Mouse (Mus musculus) ES-CJ7 (cell line): ENCODE results near the gene Asic5.

Source experiments
- DNase-seq: peaks from one replicate; pipeline ENCODE4 v3.0.0; 2011; ENCODE audit warnings: low read depth, low spot score

Gene Asic5

DNA sequence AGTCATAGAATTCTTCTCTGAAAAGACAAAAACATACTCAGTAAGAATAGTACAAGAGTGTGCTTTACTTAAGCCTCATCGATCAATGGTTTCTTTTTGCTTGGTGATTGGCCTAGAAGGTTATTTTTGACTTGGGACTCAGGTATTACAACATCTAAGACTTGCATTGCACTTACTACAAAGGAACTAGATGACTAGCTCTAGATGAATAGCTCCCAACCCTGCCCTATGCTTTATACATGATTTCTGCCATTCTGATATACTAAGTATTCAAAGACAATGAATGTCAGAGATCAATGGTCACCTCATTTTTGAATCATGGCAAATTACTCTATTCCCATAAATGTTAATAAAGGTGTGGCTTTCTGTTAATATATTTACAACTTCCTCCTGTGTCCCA lies 24.9 kb downstream of the Asic5 start:
- no peak for DNase-seq

DNA sequence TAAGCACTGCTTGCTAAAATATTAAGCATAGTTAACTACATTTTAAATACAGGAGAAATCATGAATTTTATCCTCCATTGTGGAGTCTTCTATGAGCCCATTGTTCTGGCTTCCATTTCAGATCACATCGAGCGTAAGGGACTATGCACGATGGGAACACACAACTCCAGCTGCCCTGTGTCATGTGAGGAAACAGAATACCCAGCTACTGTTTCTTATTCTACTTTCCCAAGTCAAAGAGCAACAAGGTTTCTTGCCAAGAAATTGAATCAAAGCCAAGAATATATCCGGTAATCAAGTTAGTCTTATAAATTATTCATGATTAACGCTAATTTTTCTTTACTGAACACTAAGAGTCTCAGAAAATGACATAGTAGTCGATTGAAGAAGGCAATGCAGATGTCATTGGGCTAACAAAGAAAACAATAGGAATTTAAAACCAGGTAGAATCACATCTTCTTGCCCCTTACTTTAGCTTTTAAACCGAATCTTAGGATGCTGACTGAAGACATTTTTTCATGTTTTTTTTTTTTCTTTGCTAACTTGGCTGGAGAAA lies 32.1 kb downstream of the Asic5 start:
- DNase-seq: no peak

DNA sequence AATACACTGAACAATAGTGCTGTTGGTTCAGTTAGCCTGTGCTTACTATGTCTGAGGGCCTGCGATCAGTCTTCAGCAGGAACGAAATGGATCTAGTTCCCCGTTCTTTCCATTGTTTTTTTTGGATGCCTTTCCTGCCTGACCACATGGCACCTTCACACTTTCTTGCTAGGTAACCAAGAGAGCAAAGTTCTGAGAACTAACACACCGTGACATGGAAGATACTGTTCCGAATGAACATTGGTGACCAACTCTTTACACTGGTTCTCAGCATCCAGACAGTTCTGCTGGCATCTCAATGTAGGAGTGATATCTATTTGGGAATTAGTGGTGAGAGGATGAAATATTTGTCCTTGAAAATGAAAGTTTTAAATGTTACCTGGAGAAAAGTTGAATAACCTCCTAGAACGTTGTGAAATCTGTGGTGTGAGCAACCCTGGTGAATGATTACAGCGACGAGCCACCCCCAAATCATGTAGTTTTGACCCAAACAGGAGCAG lies 40.4 kb downstream of the Asic5 start:
- DNase-seq: no peak

DNA sequence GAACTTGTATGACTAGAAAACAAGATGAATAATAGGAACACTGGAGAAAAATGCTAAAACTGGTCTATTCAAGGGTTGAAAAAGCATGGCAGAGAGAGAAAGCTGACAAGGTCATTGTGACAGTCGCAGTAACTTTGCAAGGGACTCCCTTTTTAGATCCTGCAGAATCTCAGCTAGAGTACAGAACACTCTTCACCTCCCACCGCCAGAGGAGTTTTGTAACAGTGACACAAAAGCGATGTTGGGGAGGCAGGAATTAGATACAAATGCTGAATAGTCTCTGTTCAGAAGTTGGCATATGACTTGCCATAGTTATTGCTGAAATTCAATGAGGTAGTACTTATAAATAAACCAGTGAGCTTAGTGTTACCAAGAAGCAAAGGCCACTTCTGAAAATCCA lies 41.0 kb downstream of the Asic5 start:
- DNase-seq: no peak

DNA sequence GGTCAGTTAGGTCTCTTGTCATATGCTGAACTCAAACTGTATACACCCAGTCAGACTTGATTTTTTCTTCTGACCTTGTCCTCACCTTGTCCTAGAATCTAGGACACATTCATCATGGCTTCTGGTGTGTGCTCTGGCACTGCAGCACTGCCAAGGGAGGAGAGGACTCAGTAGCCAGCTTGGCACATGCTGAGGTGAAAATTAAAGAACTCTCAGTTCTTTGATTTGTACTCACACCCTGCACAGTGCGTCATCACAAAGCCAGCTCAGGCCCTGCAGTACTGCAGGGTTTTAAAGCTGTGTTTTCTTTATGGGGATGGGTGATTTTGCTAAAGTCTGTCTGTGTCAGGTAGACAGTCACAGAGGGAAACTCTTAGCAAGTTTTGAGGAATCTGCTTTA lies 45.2 kb downstream of the Asic5 start:
- no peak for DNase-seq

DNA sequence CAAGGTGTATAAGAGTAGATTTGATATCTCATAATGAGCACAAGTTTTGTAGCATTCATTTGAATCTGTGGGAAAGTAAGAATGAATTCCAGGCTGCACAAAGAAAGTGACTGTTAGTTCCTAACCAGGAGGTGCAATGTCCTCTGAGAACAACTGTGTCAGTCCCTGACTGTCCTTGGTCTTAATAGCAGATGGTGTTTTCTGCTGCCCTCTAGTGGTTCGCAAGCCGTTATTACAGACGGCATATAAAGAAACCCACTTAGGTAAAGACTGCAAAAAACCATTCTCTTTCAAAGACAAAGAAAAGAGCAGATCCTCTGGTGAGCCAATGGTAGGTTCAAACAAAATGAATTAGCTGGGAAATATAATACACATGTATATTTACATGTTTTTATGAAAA lies 47.1 kb downstream of the Asic5 start:
- DNase-seq: peak; percentile 69

DNA sequence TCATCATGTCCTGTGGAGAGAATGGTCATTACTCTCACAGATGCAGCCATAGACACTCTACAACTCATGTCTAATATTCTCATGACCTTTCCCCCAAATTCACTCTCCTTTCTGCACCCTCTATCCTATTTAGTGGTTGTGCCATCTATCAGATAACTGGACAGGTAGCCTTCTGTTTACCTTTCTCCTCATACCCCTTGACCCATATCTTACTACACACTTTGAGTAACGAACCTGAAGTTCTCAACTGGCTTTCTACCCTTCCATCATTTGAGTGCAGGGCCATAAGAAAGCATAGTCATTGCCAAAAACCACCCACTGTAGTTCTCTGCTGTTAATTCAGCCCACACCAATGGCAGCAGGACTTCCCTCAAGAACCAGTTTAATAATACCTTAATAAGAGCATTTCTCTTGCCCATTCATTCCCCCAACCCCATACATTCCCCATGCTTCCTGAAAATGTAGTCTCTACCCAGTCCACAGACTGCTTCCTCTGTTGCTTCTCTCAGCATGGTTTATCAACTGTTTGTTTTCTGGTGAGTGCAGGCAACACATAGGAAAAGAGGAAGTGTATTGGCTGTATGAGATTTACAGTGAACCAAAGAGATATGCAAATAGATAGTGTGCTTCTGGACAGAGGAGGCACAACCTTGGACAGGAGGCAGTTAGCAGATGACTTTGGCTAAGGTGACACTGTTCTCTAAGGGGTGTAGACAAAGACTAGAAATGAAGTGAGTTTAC lies 48.1 kb downstream of the Asic5 start:
- DNase-seq: no peak

DNA sequence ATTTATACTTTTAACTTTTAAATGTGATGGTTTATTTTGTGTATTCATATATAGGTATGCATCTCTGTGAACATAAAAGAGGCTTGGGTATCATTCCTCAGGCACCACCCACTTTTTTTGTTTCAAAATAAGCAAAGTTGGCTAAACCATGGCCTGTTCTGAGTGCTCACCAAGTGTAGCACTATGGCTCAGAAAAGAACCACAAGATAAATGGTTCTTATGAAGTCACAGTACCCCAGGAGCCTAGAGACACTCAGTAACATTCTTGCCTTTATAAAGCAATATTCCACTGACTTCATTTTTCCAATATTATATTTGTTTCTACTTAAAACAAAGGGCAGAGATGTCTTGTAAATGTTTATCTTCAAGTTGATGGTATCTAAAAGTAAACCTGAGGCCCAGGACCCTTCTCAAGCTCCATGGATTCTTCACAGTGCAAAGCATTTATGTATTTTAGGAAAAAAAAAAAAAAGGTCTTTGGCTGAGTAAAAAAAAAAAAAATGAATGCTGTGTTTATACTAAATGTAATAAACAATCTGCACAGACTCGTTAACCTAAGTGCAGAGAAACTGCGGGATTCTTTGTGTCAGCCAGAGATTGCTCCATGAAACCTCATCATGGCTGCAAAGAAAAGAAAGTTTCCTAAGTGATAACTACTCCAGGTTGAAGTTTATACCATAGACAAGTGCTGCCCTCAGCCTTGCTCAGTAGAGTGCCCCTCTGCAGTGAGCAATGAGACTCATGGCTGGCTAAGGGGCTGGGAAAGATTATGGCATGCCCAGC lies 54.4 kb downstream of the Asic5 start:
- no peak for DNase-seq

DNA sequence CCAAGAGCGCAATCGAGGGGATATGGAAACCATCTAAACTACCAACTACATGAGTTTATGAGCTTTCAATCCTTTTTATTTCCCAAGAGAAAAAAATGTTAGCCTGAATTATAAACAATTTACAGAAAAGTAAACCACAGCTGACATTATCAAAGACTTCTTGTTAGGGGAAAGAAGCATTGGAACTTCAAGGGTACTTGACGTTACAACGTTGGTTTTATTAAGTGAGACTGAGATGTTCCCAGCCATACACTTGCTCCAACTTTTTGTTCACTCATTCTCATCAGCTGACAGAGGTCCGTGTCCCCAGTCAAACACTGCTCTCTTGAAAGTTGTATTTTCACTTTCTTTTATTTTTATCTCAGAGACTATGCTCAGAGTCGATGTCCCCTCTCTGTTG lies 61.6 kb downstream of the Asic5 start:
- DNase-seq: no peak

DNA sequence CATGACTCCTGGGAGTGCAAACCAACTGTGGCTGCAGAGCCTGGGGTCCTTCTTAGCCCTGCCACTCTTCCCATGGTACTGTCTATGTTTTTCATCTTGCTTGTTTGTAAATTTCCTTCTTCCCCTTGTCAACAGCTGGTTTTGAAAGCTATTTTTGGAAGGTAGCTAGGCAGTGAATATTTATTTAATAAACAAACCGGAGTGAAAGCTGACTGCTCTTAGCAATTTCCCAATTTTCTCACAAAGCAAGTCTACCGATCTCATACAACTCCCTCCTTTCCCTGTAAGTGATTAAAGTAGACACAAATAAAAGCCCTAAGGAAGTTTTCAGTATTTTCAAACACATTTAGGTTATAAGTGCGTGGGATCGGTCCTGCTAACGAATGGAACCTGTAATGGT lies 62.8 kb downstream of the Asic5 start:
- DNase-seq: no peak

DNA sequence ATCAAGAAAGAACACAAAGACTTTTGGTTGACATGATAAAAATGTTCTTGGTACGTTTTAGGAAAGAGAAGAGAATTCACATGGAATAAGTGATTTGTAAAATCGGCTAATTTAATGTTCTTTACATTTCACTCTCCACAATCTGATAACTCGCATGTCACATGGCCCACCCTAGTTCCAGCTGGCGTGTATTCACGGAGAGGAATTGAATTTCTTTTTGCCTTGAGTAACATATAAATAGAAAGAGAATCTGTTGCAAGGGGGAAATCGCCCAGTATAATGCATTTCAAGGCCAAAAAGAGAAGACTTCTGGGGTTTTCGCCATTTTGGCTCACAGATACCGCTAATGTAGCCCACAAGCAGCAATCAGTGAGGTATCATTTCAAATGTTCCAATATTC lies 64.0 kb downstream of the Asic5 start:
- no peak for DNase-seq

DNA sequence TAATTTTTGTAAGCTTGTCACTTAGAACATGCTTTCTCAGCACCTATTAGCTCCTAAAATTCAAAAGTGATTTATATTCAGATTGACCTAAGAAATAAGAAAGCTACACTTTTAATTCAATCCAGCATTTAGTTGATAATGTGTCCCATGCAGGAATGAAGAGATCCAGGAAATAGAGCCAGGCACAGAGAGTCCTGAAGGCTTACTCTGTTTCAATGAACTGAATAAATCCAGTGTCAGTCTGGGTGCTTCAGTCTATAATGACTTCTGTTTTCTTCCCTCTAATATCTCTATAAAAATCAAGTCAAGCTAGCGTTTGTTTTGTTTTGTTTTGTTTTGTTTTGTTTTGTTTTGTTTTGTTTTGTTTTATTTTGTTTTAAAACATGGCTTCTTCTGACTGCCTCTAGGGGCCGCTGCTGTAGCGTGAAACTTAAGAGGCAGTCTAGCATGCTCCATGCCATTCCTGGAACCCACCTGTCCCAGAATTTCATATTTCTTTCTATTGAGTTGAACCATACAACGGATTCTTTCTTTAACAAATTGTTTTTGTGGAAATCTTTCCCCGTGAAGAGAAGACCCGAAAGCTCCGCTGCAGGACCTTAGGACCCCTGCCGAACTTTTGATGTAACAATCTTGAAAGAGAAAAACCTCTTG lies 65.1 kb downstream of the Asic5 start:
- peak; percentile 39 for DNase-seq

DNA sequence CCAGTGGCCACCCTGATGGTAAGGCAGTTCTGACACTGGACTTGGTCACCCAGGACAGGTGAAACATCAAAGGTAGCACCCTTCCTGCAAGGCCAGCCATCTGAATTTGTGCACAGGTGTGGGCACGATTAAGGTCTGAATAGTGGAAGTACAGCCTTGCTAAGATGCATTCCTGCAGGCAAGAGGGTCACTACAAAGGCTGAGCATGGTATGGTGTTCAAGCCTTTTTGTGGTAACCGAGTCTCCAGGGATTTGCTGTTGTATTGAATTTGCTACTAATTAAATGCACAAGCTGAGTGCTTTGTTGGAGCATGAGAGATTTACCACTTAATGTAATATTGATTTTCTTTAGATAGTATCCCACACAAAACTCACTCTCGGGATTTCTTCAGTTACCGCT lies 66.0 kb downstream of the Asic5 start:
- no peak for DNase-seq

DNA sequence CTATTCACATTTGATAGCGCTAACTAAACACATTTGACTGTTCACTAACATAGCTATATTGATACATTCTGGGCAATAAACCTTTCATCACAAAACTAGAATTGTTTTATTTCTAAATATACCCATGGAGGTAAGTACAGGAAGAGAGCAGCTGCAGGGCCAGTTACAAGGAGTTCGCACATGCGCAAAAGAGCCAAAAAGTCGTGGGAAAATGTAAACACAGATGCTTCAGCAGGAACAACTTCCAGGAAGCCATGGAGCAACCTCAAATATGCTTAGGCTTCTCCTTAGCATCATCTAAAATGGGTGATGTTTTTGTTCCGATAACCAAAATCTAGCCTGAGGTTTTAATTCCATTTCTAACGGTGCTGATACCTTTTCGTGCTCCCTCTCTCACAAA lies 66.6 kb downstream of the Asic5 start:
- DNase-seq: no peak

DNA sequence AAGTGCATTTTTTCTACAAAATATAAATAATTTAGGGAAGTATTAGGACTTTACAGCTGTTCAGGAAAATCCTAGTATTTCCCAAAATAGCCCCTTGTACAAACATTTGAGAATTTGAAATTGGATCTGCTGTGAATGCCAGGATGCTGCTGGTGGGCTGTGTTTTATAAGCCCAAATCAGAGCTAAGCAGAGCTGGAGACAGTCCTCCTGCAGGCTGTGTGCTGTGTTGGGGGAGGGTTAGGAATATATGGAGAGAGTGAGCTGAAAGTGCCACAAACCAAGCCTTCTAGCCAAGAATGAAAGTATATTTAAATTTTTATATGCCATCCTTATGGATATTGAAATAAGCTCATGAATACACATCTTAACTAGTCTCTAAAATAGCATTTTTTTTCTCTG lies 69.4 kb downstream of the Asic5 start:
- DNase-seq: no peak

DNA sequence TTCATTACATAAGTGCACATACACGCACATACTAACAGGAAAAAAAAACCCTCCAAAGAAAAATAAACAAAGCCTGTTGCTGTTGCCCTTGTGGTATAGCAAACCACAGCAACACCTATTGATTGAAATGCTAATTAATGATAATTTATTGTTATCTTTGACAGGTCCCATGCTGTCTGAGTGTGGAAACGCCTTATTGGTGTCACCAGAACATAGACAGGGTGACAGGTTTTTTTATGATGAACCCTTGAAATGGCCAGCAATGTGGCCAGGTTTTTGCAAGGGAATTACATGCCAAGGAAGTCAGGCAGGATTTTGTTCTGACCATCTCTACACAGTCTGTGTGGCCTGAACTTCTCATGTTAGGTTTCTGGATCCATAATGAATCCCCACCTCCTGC lies 69.9 kb downstream of the Asic5 start:
- no peak for DNase-seq

DNA sequence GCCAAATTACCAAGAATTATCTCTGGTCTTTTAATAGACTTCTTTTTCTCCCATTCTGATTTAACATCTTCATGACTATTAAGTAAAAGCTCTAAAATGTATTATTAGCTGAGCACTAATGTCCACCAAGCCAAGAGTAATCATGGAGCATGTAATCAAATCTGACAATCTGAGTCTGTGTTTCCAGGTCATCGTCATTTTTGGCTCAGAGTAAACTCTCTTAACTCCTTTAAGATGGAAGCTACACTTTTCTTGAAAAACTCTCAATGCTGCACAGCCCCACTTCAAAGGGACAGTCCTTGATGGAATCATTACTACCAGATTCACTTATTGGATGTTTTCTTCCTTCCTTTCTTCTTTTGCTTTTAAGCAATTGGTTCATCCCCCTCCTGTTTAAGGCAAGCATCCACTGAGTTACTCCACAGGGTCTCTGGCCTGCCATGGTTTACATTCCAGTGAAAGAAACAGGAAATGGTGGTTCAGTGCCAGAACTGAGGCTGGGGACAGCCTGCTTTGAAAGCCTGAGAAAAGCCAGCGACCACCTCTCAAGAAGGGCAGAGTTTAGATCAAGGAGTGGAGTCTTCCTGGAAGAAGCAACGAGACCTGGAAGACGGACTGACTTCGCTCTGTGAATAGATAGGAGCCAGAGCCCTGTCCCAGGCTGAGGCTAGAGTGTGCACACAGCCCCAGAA lies 72.3 kb downstream of the Asic5 start:
- DNase-seq: no peak

DNA sequence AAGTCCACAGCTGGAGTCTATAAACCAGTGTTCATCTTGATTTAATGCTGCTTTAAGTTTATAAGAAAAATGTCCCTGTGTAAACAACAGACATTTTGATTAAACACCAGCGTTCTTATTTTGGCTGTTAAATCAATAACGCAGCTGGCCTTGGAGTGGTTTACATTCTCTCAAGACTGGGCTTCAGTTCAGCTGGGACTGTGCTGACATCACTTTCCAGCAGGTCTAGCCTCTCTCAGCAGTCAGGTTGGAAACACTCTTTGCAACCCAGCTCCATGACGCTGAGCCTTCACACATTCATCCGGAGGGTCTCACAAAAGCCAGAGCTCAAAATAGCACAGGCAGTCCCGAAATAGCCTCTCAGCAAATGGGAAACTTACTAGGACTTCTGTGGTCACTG lies 75.1 kb downstream of the Asic5 start:
- DNase-seq: no peak

DNA sequence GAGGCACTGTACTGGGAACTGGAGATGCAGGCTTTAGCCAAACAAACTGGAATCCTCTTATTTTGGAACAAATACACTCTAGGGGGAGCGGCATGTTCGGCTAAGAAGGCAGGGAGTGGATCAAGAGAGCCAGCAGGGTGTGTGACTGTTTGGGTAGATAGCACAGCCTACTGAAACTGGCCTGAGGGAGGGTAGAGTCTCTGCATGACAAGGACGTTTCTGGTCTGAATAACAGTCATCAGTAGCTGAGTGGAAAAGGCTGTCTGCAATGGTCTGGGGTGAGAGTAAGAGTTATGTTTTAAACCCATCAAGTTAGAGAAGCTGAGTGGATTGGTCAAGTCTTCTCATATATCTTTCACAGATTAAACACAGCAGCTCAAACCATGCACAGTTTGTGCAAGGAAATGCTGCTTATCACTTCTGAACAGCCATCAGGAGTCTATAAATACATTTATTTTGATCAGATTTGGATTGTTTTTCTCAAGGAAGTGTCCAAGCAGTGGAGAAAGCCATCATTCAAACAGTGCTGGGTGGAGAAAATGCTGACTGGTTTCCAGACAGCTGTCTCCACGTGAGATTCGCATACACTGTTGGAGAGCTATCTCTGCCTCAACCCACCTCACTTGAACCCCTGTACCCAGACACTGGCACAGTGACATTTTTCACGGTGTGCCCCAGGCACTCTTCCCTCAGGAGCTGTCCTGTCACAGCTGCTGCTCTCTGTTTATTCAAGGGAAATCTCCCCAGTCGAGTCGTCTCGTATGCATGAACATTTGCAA lies 79.5 kb downstream of the Asic5 start:
- DNase-seq: peak; percentile 9

DNA sequence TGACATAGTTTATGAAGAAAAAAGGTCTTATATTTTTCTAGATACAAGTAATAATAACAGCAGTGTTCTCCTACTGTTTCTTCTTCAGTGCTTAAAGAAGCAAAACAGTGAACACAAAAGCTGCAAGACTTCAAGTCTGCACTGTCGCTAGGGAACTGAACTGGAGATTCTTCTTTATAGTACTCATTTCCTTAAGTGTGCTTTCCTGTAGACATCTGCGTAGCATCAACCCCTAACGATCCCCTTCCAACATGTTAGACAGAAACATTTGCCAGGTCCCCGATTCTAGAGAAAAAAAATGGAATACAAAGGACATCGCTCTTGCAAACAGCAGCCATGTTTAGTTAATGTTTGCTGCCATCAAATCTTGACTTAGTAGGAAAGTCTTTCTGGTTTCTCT lies 85.7 kb downstream of the Asic5 start:
- no peak for DNase-seq
